Mouse (Mus musculus): ENCODE data around the gene Stard13. TPM values are rescaled to one million over a fixed set of nuclear protein-coding genes. Genes with fewer than 3 reads are reported as not detected.

Stard13 gene
- polyA plus RNA-seq, 1 experiment from 2014 or later: 19.1 TPM

GRCm38 (mm10) chr5:151109822-151110221 lies 123.8 kb downstream of the Stard13 start:
- no peak for ATAC-seq
- Histone ChIP-seq H3K9me3 (ENCODE audit: low read length) (no peaks in the 10 kb centered on the region), H3K4me2 (replicated peaks; ENCODE audit: low read depth, low read length) (no peak overlapping the region), H3K4me3 (ENCODE audit: low read depth, low read length) (no peak overlapping the region), H3K27ac (ENCODE audit: low read length) (0 out of 2 replicates have a peak overlapping the region, but pooled peaks have one; percentile 39), H3K36me3 (ENCODE audit: insufficient read depth, low read length) (no peaks in the 10 kb centered on the region), H3K4me1 (ENCODE audit: insufficient read depth, low read depth, low read length) (no peaks in the 10 kb centered on the region; the same call in 1 of the 2 replicates), H3K27me3 (replicated peaks; ENCODE audit: insufficient read depth, low read length) (no peaks in the 10 kb centered on the region), H3K9ac (replicated peaks; ENCODE audit: low read depth) (no peak overlapping the region)
- 55% methylated on average over 2 of the region's 2 CpGs for WGBS
- no peak for DNase-seq (ENCODE audit: low spot score)
- no peak for TF ChIP-seq EP300 (IDR thresholded peaks at IDR 0.05)
- TF ChIP-seq CTCF (IDR thresholded peaks at IDR 0.05): no peak

GRCm38 (mm10) chr5:151108955-151109354 lies 124.7 kb downstream of the Stard13 start:
- DNase-seq (ENCODE audit: low spot score) (no peak), ATAC-seq (no peak)
- no peaks in the 10 kb centered on the region; the same call in 1 of the 2 replicates for H3K4me1 ChIP-seq (ENCODE audit: insufficient read depth, low read depth, low read length)
- H3K27ac ChIP-seq (ENCODE audit: low read length): no peak overlapping the region
- H3K4me3 ChIP-seq (ENCODE audit: low read depth, low read length): no peak overlapping the region
- no peak overlapping the region for H3K9ac ChIP-seq (replicated peaks; ENCODE audit: low read depth)
- no peaks in the 10 kb centered on the region for H3K9me3 ChIP-seq (ENCODE audit: low read length)
- TF ChIP-seq EP300 (IDR thresholded peaks at IDR 0.05): no peak
- no peak for TF ChIP-seq CTCF (IDR thresholded peaks at IDR 0.05)
- no peak overlapping the region for H3K4me2 ChIP-seq (replicated peaks; ENCODE audit: low read depth, low read length)
- WGBS: 64% methylated on average over 7 of the region's 7 CpGs
- H3K36me3 ChIP-seq (ENCODE audit: insufficient read depth, low read length): no peaks in the 10 kb centered on the region
- no peaks in the 10 kb centered on the region for H3K27me3 ChIP-seq (replicated peaks; ENCODE audit: insufficient read depth, low read length)

- Histone ChIP-seq H3K4me1 (ENCODE audit: insufficient read depth, low read depth, low read length) (no peaks in the 10 kb centered on the region; the same call in 1 of the 2 replicates), H3K4me2 (replicated peaks; ENCODE audit: low read depth, low read length) (peak overlapping the region; percentile 38), H3K36me3 (ENCODE audit: insufficient read depth, low read length) (no peaks in the 10 kb centered on the region), H3K4me3 (ENCODE audit: low read depth, low read length) (no peak overlapping the region; the same call in 1 of the 2 replicates), H3K9ac (replicated peaks; ENCODE audit: low read depth) (0 out of 2 replicates have a peak overlapping the region, but pooled peaks have one; percentile 5), H3K9me3 (ENCODE audit: low read length) (no peaks in the 10 kb centered on the region), H3K27me3 (replicated peaks; ENCODE audit: insufficient read depth, low read length) (no peaks in the 10 kb centered on the region), H3K27ac (ENCODE audit: low read length) (peak overlapping the region; percentile 22; the same call in 1 of the 2 replicates)
- no peak for TF ChIP-seq EP300 (IDR thresholded peaks at IDR 0.05)
- TF ChIP-seq CTCF (IDR thresholded peaks at IDR 0.05): no peak
- ATAC-seq (peak; percentile 21), DNase-seq (ENCODE audit: low spot score) (peak; percentile 30)
- 48% methylated on average over 19 of the region's 19 CpGs for WGBS
Observed at GRCm38 (mm10) chr5:151108291-151108897, 125.2 kb downstream of the Stard13 start.

- whole genome bisulfite sequencing: 88% methylated on average over 3 of the region's 3 CpGs
- Histone ChIP-seq H3K4me3 (ENCODE audit: low read depth, low read length) (no peak overlapping the region), H3K36me3 (ENCODE audit: insufficient read depth, low read length) (no peaks in the 10 kb centered on the region), H3K4me2 (replicated peaks; ENCODE audit: low read depth, low read length) (no peak overlapping the region), H3K9ac (replicated peaks; ENCODE audit: low read depth) (no peak overlapping the region), H3K4me1 (ENCODE audit: insufficient read depth, low read depth, low read length) (no peaks in the 10 kb centered on the region; the same call in 1 of the 2 replicates), H3K27ac (ENCODE audit: low read length) (no peak overlapping the region), H3K9me3 (ENCODE audit: low read length) (no peaks in the 10 kb centered on the region), H3K27me3 (replicated peaks; ENCODE audit: insufficient read depth, low read length) (no peaks in the 10 kb centered on the region)
- no peak for TF ChIP-seq CTCF (IDR thresholded peaks at IDR 0.05)
- no peak for TF ChIP-seq EP300 (IDR thresholded peaks at IDR 0.05)
- DNase-seq (ENCODE audit: low spot score) (no peak), ATAC-seq (no peak)
Observed at GRCm38 (mm10) chr5:151106841-151107240, 126.8 kb downstream of the Stard13 start.

DNA sequence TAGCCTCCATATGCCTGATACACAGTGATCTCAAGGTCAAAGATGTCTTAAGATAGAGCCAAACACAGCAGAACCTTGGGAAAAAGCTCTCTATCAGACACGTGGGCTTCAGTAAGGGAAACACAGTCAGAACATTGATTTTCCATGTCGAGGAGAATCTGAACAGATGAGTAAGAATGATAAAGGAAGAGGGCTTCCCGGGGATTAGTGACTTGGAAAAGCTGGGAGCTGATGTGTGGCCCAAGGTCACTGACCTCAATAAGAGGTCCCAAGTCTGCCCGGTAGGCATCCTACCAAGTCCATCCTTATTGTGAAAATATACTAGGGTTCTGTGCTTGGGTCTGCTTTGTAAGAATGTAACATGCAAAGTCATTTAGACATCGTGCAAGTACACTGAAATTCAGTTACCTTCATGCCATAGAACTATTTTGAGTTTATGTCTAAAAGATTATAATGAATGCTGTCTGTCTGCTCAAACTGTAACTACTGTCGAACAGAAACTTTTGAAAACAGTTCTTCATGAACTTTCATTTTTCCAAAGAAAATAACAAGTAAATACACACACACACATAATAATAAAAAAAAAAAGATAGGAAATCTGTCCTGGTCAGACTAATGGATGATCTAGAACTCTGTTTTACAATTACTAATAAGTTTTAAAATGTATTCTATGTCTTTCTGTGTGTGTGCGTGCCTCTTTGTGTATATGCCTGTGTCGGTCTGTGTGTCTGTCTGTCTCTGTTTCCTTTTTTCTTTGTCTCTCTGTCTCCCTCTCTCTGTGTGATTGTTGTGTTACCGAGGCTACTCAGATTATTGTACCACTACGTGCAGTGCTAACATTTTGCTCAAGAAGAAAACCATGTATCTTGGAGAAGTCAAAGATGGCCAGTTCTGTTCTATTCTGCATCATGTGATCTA lies 128.3 kb downstream of the Stard13 start:
- H3K27ac ChIP-seq (ENCODE audit: low read length): peak overlapping the region; percentile 14; the same call in 1 of the 2 replicates
- no peak overlapping the region for H3K4me3 ChIP-seq (ENCODE audit: low read depth, low read length)
- DNase-seq (ENCODE audit: low spot score) (peak; percentile 4), ATAC-seq (no peak)
- H3K9ac ChIP-seq (replicated peaks; ENCODE audit: low read depth): no peak overlapping the region
- no peaks in the 10 kb centered on the region for H3K9me3 ChIP-seq (ENCODE audit: low read length)
- no peaks in the 10 kb centered on the region; the same call in 1 of the 2 replicates for H3K4me1 ChIP-seq (ENCODE audit: insufficient read depth, low read depth, low read length)
- no peaks in the 10 kb centered on the region for H3K36me3 ChIP-seq (ENCODE audit: insufficient read depth, low read length)
- no peaks in the 10 kb centered on the region for H3K27me3 ChIP-seq (replicated peaks; ENCODE audit: insufficient read depth, low read length)
- WGBS: 67% methylated on average over 10 of the region's 10 CpGs
- TF ChIP-seq EP300 (IDR thresholded peaks at IDR 0.05) (no peak), CTCF (IDR thresholded peaks at IDR 0.05) (no peak)
- no peak overlapping the region for H3K4me2 ChIP-seq (replicated peaks; ENCODE audit: low read depth, low read length)
